Mouse (Mus musculus) T-cell, adult 2 months (primary cell): ENCODE data around the gene Ranbp17.

ENCODE experiments used
- DNase-seq: peaks from one replicate; pipeline ENCODE4 v3.0.0; 2022; ENCODE audit warnings: low spot score

Gene Ranbp17

GRCm38 (mm10) chr11:33234134-33234533, 279.4 kb downstream of the Ranbp17 start:
- DNase-seq, result no peak

- DNase-seq, result no peak
These were observed 281.5 kb downstream of the Ranbp17 start for GRCm38 (mm10) chr11:33232056-33232455.

GRCm38 (mm10) chr11:33228186-33228585, 285.4 kb downstream of the Ranbp17 start:
- no peak for DNase-seq

GRCm38 (mm10) chr11:33226516-33226915, 287.0 kb downstream of the Ranbp17 start:
- no peak for DNase-seq

GRCm38 (mm10) chr11:33221566-33222365, 291.8 kb downstream of the Ranbp17 start:
- DNase-seq, result no peak

- no peak for DNase-seq
These were observed 292.8 kb downstream of the Ranbp17 start for GRCm38 (mm10) chr11:33220763-33221162.

- DNase-seq, result no peak
These were observed 296.0 kb downstream of the Ranbp17 start for GRCm38 (mm10) chr11:33217384-33218079.

- no peak for DNase-seq
These were observed 306.1 kb downstream of the Ranbp17 start for GRCm38 (mm10) chr11:33207411-33207810.

- no peak for DNase-seq
These were observed 308.6 kb downstream of the Ranbp17 start for GRCm38 (mm10) chr11:33204966-33205365.

- DNase-seq, result no peak
These were observed 309.2 kb downstream of the Ranbp17 start for GRCm38 (mm10) chr11:33204329-33204705.

GRCm38 (mm10) chr11:33203383-33204328, 309.9 kb downstream of the Ranbp17 start, which contains the start of gene Tlx3:
Tlx3 (minus strand) TSS chr11:33203589.
- DNase-seq, result no peak

GRCm38 (mm10) chr11:33202972-33203371, 310.6 kb downstream of the Ranbp17 start:
- DNase-seq, result no peak

GRCm38 (mm10) chr11:33202296-33202695, 311.2 kb downstream of the Ranbp17 start:
- no peak for DNase-seq

GRCm38 (mm10) chr11:33201626-33202010, 311.9 kb downstream of the Ranbp17 start:
- no peak for DNase-seq

GRCm38 (mm10) chr11:33200764-33201625, 312.6 kb downstream of the Ranbp17 start:
- no peak for DNase-seq

- DNase-seq, result no peak
These were observed 313.4 kb downstream of the Ranbp17 start for GRCm38 (mm10) chr11:33199906-33200763.

- no peak for DNase-seq
These were observed 314.4 kb downstream of the Ranbp17 start for GRCm38 (mm10) chr11:33199117-33199514.

GRCm38 (mm10) chr11:33198351-33199116, 315.0 kb downstream of the Ranbp17 start:
- DNase-seq, result no peak

- no peak for DNase-seq
These were observed 315.9 kb downstream of the Ranbp17 start for GRCm38 (mm10) chr11:33197673-33198072.

- DNase-seq, result no peak
These were observed 316.4 kb downstream of the Ranbp17 start for GRCm38 (mm10) chr11:33197133-33197514.
